In genomic region chr2:29252599-29253204, GRCm38 (mm10) we compare ENCODE assay signal across 8 mouse cellular contexts. TPM values are rescaled to one million over a fixed set of nuclear protein-coding genes. Genes with fewer than 3 reads are reported as not detected.
DNase-seq lines count a peak whose midpoint lies in the region; ATAC-seq and TF ChIP-seq lines count a peak whose summit lies in the region.

Ntng2 (minus strand) TSS chr2:29253005.

- H3K27ac ChIP-seq in cortical plate, adult 2 months (ENCODE audit: insufficient read depth, low read length) = peak within 1 kb of the TSS; percentile 84
- no peak within 1 kb of the TSS for H3K27ac ChIP-seq in intestine, embryonic 16.5 days (ENCODE audit: low read length)
- H3K27ac ChIP-seq in limb, embryonic 10.5 days = peak within 1 kb of the TSS; percentile 78
- peak within 1 kb of the TSS; percentile 90 for H3K27ac ChIP-seq in midbrain, embryonic 10.5 days (replicated peaks)
- no peak within 1 kb of the TSS for H3K27ac ChIP-seq in stomach, embryonic 15.5 days

- ATAC-seq in intestine, embryonic 16.5 days = peak; percentile 52
- ATAC-seq in stomach, embryonic 15.5 days (ENCODE audit: insufficient read depth, low FRiP score, low read depth) = peak; percentile 30; the same call in 1 of the 2 replicates

- under 1% methylated on average over 54 of the region's 54 CpGs for WGBS in intestine, embryonic 16.5 days
- WGBS in limb, embryonic 10.5 days = under 1% methylated on average over 51 of the region's 54 CpGs
- WGBS in midbrain, embryonic 10.5 days = under 1% methylated on average over 48 of the region's 54 CpGs
- WGBS in stomach, embryonic 15.5 days = under 1% methylated on average over 50 of the region's 54 CpGs

- H3K4me2 ChIP-seq in intestine, embryonic 16.5 days (ENCODE audit: low read depth, low read length) = peak within 1 kb of the TSS; percentile 100
- H3K4me2 ChIP-seq in stomach, embryonic 15.5 days = peak within 1 kb of the TSS; percentile 97

- no peak for TF ChIP-seq CTCF in cortical plate, adult 2 months (IDR thresholded peaks at IDR 0.05; ENCODE audit: extremely low read depth, insufficient read depth, low read length)

- no peaks in the 10 kb centered on the region for H3K4me1 ChIP-seq in cortical plate, adult 2 months (ENCODE audit: control insufficient read depth, insufficient read depth, low read length)
- H3K4me1 ChIP-seq in intestine, embryonic 16.5 days (ENCODE audit: control insufficient read depth, insufficient read depth, low read length) = peaks cover 26% of the 10 kb centered on the region
- H3K4me1 ChIP-seq in limb, embryonic 10.5 days = peaks cover 77% of the 10 kb centered on the region
- H3K4me1 ChIP-seq in midbrain, embryonic 10.5 days = peaks cover 67% of the 10 kb centered on the region
- H3K4me1 ChIP-seq in stomach, embryonic 15.5 days = peaks cover 28% of the 10 kb centered on the region

- TF ChIP-seq POLR2A in cortical plate, adult 2 months (IDR thresholded peaks at IDR 0.05; ENCODE audit: extremely low read depth, insufficient read depth, low read length) = peak; percentile 58

- H3K4me3 ChIP-seq in cortical plate, adult 2 months (ENCODE audit: insufficient read depth, low read length) = peak within 1 kb of the TSS; percentile 52
- H3K4me3 ChIP-seq in intestine, embryonic 16.5 days (ENCODE audit: low read length) = peak within 1 kb of the TSS; percentile 71
- peak within 1 kb of the TSS; percentile 66 for H3K4me3 ChIP-seq in limb, embryonic 10.5 days
- peak within 1 kb of the TSS; percentile 80 for H3K4me3 ChIP-seq in midbrain, embryonic 10.5 days
- H3K4me3 ChIP-seq in stomach, embryonic 15.5 days (replicated peaks) = peak within 1 kb of the TSS; percentile 59

- H3K9ac ChIP-seq in intestine, embryonic 16.5 days (ENCODE audit: low read depth, low read length) = peak within 1 kb of the TSS; percentile 60
- peak within 1 kb of the TSS; percentile 31; the same call in 1 of the 2 replicates for H3K9ac ChIP-seq in stomach, embryonic 15.5 days

- H3K36me3 ChIP-seq in intestine, embryonic 16.5 days (ENCODE audit: control insufficient read depth, insufficient read depth, low read length) = no peaks in the 10 kb centered on the region
- no peaks in the 10 kb centered on the region for H3K36me3 ChIP-seq in limb, embryonic 10.5 days
- H3K36me3 ChIP-seq in midbrain, embryonic 10.5 days = no peaks in the 10 kb centered on the region
- H3K36me3 ChIP-seq in stomach, embryonic 15.5 days = no peaks in the 10 kb centered on the region

- peak; percentile 65 for DNase-seq in right cerebral cortex, adult 18-20 months
- DNase-seq in right cerebral cortex, postnatal 14 days = no peak
- DNase-seq in heart, adult 11 months = peak; percentile 98
- DNase-seq in limb, embryonic 10.5 days (ENCODE audit: low spot score) = peak; percentile 74
- peak; percentile 80 for DNase-seq in midbrain, embryonic 10.5 days (ENCODE audit: low spot score)

- H3K9me3 ChIP-seq in intestine, embryonic 16.5 days (ENCODE audit: control insufficient read depth, low read length) = no peaks in the 10 kb centered on the region
- no peaks in the 10 kb centered on the region for H3K9me3 ChIP-seq in limb, embryonic 10.5 days (replicated peaks)
- no peaks in the 10 kb centered on the region for H3K9me3 ChIP-seq in midbrain, embryonic 10.5 days (replicated peaks)
- no peaks in the 10 kb centered on the region for H3K9me3 ChIP-seq in stomach, embryonic 15.5 days

- H3K27me3 ChIP-seq in intestine, embryonic 16.5 days (replicated peaks; ENCODE audit: control insufficient read depth, insufficient read depth, low read length) = peaks cover 75% of the 10 kb centered on the region
- H3K27me3 ChIP-seq in limb, embryonic 10.5 days (ENCODE audit: low read depth, poor library complexity, severe bottlenecking) = peaks cover 100% of the 10 kb centered on the region
- H3K27me3 ChIP-seq in midbrain, embryonic 10.5 days (ENCODE audit: low read depth, poor library complexity, severe bottlenecking) = peaks cover 95% of the 10 kb centered on the region
- H3K27me3 ChIP-seq in stomach, embryonic 15.5 days (replicated peaks) = peaks cover 75% of the 10 kb centered on the region

RNA-seq across cellular contexts. Expression of gene Ntng2, which starts in this region (rescaled TPM):
- 51.7 and 54.1 TPM in 2 replicates for polyA plus RNA-seq in cortical plate, adult 2 months (2012; rRNA removed)
- 0.06 TPM in 1 of 2 replicates, not detected in the other for polyA plus RNA-seq in intestine, embryonic 16.5 days (2015; fragmentation: Nextera tagmentation; extraction: Ambion mirVana)
- polyA plus RNA-seq in limb, embryonic 10.5 days (2016; fragmentation: Nextera tagmentation; extraction: Ambion mirVana) = 0.16 and 0.50 TPM in 2 replicates
- 1.6 and 2.8 TPM in 2 replicates for polyA plus RNA-seq in midbrain, embryonic 10.5 days (2016; fragmentation: Nextera tagmentation; extraction: Ambion mirVana)
- polyA plus RNA-seq in stomach, embryonic 15.5 days (2015; fragmentation: Nextera tagmentation; extraction: Ambion mirVana) = 0.63 and 0.71 TPM in 2 replicates

Comparison
In these comparisons a context has a peak if more than half of its experiments do, and no peak if none do; other contexts are left out.
1. RNA of gene Ntng2 (polyA plus RNA-seq): 51.7 to 54.1 TPM in cortical plate, adult 2 months; 1.6 to 2.8 TPM in midbrain, embryonic 10.5 days, 0.63 to 0.71 TPM in stomach, embryonic 15.5 days, 0.16 to 0.50 TPM in limb, embryonic 10.5 days and 0.06 TPM in intestine, embryonic 16.5 days; every median in the first group is over 10 times any median in the second.
2. Peak in ATAC-seq, H3K4me3 ChIP-seq, H3K9ac ChIP-seq and H3K4me2 ChIP-seq in intestine, embryonic 16.5 days; RNA of the gene not detected or under 1 TPM.
3. Peak in DNase-seq, H3K4me3 ChIP-seq and H3K27ac ChIP-seq in limb, embryonic 10.5 days; RNA of the gene not detected or under 1 TPM.
4. Peak in ATAC-seq, H3K4me3 ChIP-seq, H3K9ac ChIP-seq and H3K4me2 ChIP-seq in stomach, embryonic 15.5 days; RNA of the gene not detected or under 1 TPM.
5. H3K27ac ChIP-seq: peak in cortical plate, adult 2 months (single experiment) and midbrain, embryonic 10.5 days (single experiment); none in intestine, embryonic 16.5 days (single experiment) and stomach, embryonic 15.5 days (single experiment).
6. Peak in every context shown above with its lines, with median percentiles within 50 percentile points of each other: H3K4me3 ChIP-seq.